Mouse (Mus musculus) midbrain, embryonic 15.5 days (tissue): ENCODE results near the gene Snn. TPM values are rescaled to one million over a fixed set of nuclear protein-coding genes. Genes with fewer than 3 reads are reported as not detected.

Experiments used
- ATAC-seq: fragments of 200-750 bp; cut with Nextera tagmentation; replicated peaks from 2 replicates; pipeline ENCODE4 v1.8.0; 2017; ENCODE audit warnings: moderate TSS enrichment
- H3K27ac ChIP-seq: fragments of 300-500 bp; sonication (generic); 2 replicates; pipeline ENCODE4 v1.5.1; 2015; ENCODE audit warnings: mild to moderate bottlenecking, inconsistent platforms
- H3K27me3 ChIP-seq: fragments of 300-500 bp; sonication (generic); replicated peaks from 2 replicates; pipeline ENCODE4 v1.6.1; 2015; ENCODE audit warnings: inconsistent platforms
- H3K36me3 ChIP-seq: fragments of 300-500 bp; sonication (generic); replicated peaks from 2 replicates; pipeline ENCODE4 v1.6.1; 2015; ENCODE audit warnings: inconsistent platforms
- H3K4me1 ChIP-seq: fragments of 300-500 bp; sonication (generic); 2 replicates; pipeline ENCODE4 v1.6.1; 2015; ENCODE audit warnings: inconsistent platforms
- H3K4me2 ChIP-seq: fragments of 300-500 bp; sonication (generic); 2 replicates; pipeline ENCODE4 v1.6.1; 2015; ENCODE audit warnings: inconsistent platforms, mild to moderate bottlenecking, moderate library complexity
- H3K4me3 ChIP-seq: fragments of 300-500 bp; sonication (generic); 2 replicates; pipeline ENCODE4 v1.5.1; 2015; ENCODE audit warnings: mild to moderate bottlenecking, inconsistent platforms
- H3K9ac ChIP-seq: fragments of 300-500 bp; sonication (generic); 2 replicates; pipeline ENCODE4 v1.6.1; 2015; ENCODE audit warnings: mild to moderate bottlenecking, inconsistent platforms
- H3K9me3 ChIP-seq: fragments of 300-500 bp; sonication (generic); 2 replicates; pipeline ENCODE4 v1.6.1; 2016; ENCODE audit warnings: inconsistent platforms
- WGBS: fragments of 180-500 bp; shearing (Covaris S2); methylation state at CpG from one replicate; pipeline ENCODE4 v1.1.7; 2015; ENCODE audit warnings: mixed read lengths; 5-methylcytosine and 5-hydroxymethylcytosine counted together
- polyA plus RNA-seq: library from polyadenylated mRNA; unstranded; fragments of >200 nt; fragmentation: Nextera tagmentation; extraction: Ambion mirVana; gene quantifications from 2 replicates; pipeline ENCODE4 v1.2.1, GENCODE M21; 2015

Gene Snn
- polyA plus RNA-seq, 1 experiment from 2014 or later, result 135 TPM

GRCm38 (mm10) chr16:11024841-11025240, 35.9 kb upstream of the Snn start:
- H3K36me3 ChIP-seq, result no peaks in the 10 kb centered on the region
- H3K27me3 ChIP-seq, result no peaks in the 10 kb centered on the region
- WGBS, result 77% methylated on average over 3 of the region's 3 CpGs
- ATAC-seq, result no peak
- no peaks in the 10 kb centered on the region for H3K4me1 ChIP-seq
- no peak overlapping the region for H3K27ac ChIP-seq
- H3K4me2 ChIP-seq, result no peak overlapping the region
- H3K4me3 ChIP-seq, result no peak overlapping the region
- H3K9me3 ChIP-seq, result no peaks in the 10 kb centered on the region
- no peak overlapping the region for H3K9ac ChIP-seq

GRCm38 (mm10) chr16:11028206-11028605, 32.5 kb upstream of the Snn start:
- Histone ChIP-seq H3K4me2 (no peak overlapping the region), H3K4me1 (no peaks in the 10 kb centered on the region), H3K9me3 (no peaks in the 10 kb centered on the region), H3K36me3 (no peaks in the 10 kb centered on the region), H3K27me3 (no peaks in the 10 kb centered on the region), H3K4me3 (no peak overlapping the region), H3K27ac (no peak overlapping the region), H3K9ac (no peak overlapping the region)
- ATAC-seq, result no peak
- WGBS, result 82% methylated on average over 7 of the region's 7 CpGs

GRCm38 (mm10) chr16:11030844-11031243, 29.9 kb upstream of the Snn start:
- no peak overlapping the region for H3K9ac ChIP-seq
- no peaks in the 10 kb centered on the region for H3K4me1 ChIP-seq
- H3K4me2 ChIP-seq, result no peak overlapping the region
- H3K36me3 ChIP-seq, result no peaks in the 10 kb centered on the region
- no peak overlapping the region for H3K27ac ChIP-seq
- no peak overlapping the region for H3K4me3 ChIP-seq
- ATAC-seq, result no peak
- WGBS, result 79% methylated on average over 4 of the region's 4 CpGs
- H3K27me3 ChIP-seq, result no peaks in the 10 kb centered on the region
- no peaks in the 10 kb centered on the region for H3K9me3 ChIP-seq

- no peaks in the 10 kb centered on the region for H3K4me1 ChIP-seq
- H3K4me2 ChIP-seq, result no peak overlapping the region
- H3K27me3 ChIP-seq, result no peaks in the 10 kb centered on the region
- no peak overlapping the region for H3K27ac ChIP-seq
- 74% methylated on average over 3 of the region's 3 CpGs for WGBS
- ATAC-seq, result no peak
- H3K9ac ChIP-seq, result no peak overlapping the region
- no peak overlapping the region for H3K4me3 ChIP-seq
- H3K36me3 ChIP-seq, result no peaks in the 10 kb centered on the region
- H3K9me3 ChIP-seq, result no peaks in the 10 kb centered on the region
Measured at GRCm38 (mm10) chr16:11031320-11031719, 29.4 kb upstream of the Snn start.

- ATAC-seq, result no peak
- no peak overlapping the region for H3K27ac ChIP-seq
Measured at GRCm38 (mm10) chr16:11034193-11034803, 26.4 kb upstream of the Snn start.

GRCm38 (mm10) chr16:11035273-11035672, 25.5 kb upstream of the Snn start:
- 83% methylated on average over 9 of the region's 9 CpGs for WGBS
- H3K9me3 ChIP-seq, result no peaks in the 10 kb centered on the region
- no peaks in the 10 kb centered on the region for H3K4me1 ChIP-seq
- no peaks in the 10 kb centered on the region for H3K27me3 ChIP-seq
- no peak overlapping the region for H3K9ac ChIP-seq
- no peak overlapping the region for H3K4me3 ChIP-seq
- H3K27ac ChIP-seq, result no peak overlapping the region
- ATAC-seq, result no peak
- H3K36me3 ChIP-seq, result no peaks in the 10 kb centered on the region
- H3K4me2 ChIP-seq, result no peak overlapping the region

More at GRCm38 (mm10) chr16:11034193-11034803, 26.4 kb upstream of the Snn start:
- Histone ChIP-seq H3K4me3 (no peak overlapping the region), H3K27me3 (no peaks in the 10 kb centered on the region), H3K4me2 (no peak overlapping the region), H3K9me3 (no peaks in the 10 kb centered on the region), H3K36me3 (no peaks in the 10 kb centered on the region), H3K4me1 (no peaks in the 10 kb centered on the region), H3K9ac (no peak overlapping the region)
- 2% methylated on average over 4 of the region's 4 CpGs for WGBS

GRCm38 (mm10) chr16:11035790-11036431, 24.8 kb upstream of the Snn start:
- Histone ChIP-seq H3K36me3 (no peaks in the 10 kb centered on the region), H3K4me2 (no peak overlapping the region), H3K27me3 (no peaks in the 10 kb centered on the region), H3K4me1 (no peaks in the 10 kb centered on the region), H3K4me3 (no peak overlapping the region), H3K27ac (no peak overlapping the region), H3K9me3 (no peaks in the 10 kb centered on the region), H3K9ac (no peak overlapping the region)
- 26% methylated on average over 15 of the region's 15 CpGs for WGBS
- 0 out of 2 replicates have a peak, but pooled peaks have one; percentile 17 for ATAC-seq

GRCm38 (mm10) chr16:11040603-11041002, 20.1 kb upstream of the Snn start:
- no peaks in the 10 kb centered on the region for H3K36me3 ChIP-seq
- no peaks in the 10 kb centered on the region for H3K4me1 ChIP-seq
- H3K4me2 ChIP-seq, result no peak overlapping the region
- H3K4me3 ChIP-seq, result no peak overlapping the region
- H3K27me3 ChIP-seq, result no peaks in the 10 kb centered on the region
- 58% methylated on average over 2 of the region's 2 CpGs for WGBS
- H3K9ac ChIP-seq, result no peak overlapping the region
- no peaks in the 10 kb centered on the region for H3K9me3 ChIP-seq
- no peak for ATAC-seq
- H3K27ac ChIP-seq, result no peak overlapping the region

- no peaks in the 10 kb centered on the region for H3K36me3 ChIP-seq
- H3K4me3 ChIP-seq, result no peak overlapping the region
- no peak overlapping the region for H3K4me2 ChIP-seq
- H3K27me3 ChIP-seq, result no peaks in the 10 kb centered on the region
- no peak for ATAC-seq
- H3K4me1 ChIP-seq, result no peaks in the 10 kb centered on the region
- no peaks in the 10 kb centered on the region for H3K9me3 ChIP-seq
- no peak overlapping the region for H3K9ac ChIP-seq
- 93% methylated on average over 5 of the region's 5 CpGs for WGBS
- no peak overlapping the region for H3K27ac ChIP-seq
Measured at GRCm38 (mm10) chr16:11043239-11043638, 17.5 kb upstream of the Snn start.

GRCm38 (mm10) chr16:11046437-11046836, 14.3 kb upstream of the Snn start:
- no peak overlapping the region for H3K27ac ChIP-seq
- ATAC-seq, result no peak
- H3K9ac ChIP-seq, result no peak overlapping the region

GRCm38 (mm10) chr16:11047130-11047529, 13.6 kb upstream of the Snn start:
- H3K27me3 ChIP-seq, result no peaks in the 10 kb centered on the region
- H3K9ac ChIP-seq, result no peak overlapping the region
- no peak overlapping the region for H3K27ac ChIP-seq
- no peak overlapping the region for H3K4me3 ChIP-seq
- H3K4me2 ChIP-seq, result no peak overlapping the region
- no peaks in the 10 kb centered on the region for H3K9me3 ChIP-seq
- H3K36me3 ChIP-seq, result no peaks in the 10 kb centered on the region
- no peak for ATAC-seq
- no peaks in the 10 kb centered on the region for H3K4me1 ChIP-seq
- 85% methylated on average over 7 of the region's 7 CpGs for whole genome bisulfite sequencing

More at GRCm38 (mm10) chr16:11046437-11046836, 14.3 kb upstream of the Snn start:
- Histone ChIP-seq H3K36me3 (no peaks in the 10 kb centered on the region), H3K9me3 (no peaks in the 10 kb centered on the region), H3K27me3 (no peaks in the 10 kb centered on the region), H3K4me1 (no peaks in the 10 kb centered on the region), H3K4me2 (no peak overlapping the region), H3K4me3 (no peak overlapping the region)
- WGBS, result 87% methylated on average over 7 of the region's 7 CpGs

- WGBS, result 77% methylated on average over 2 of the region's 2 CpGs
- Histone ChIP-seq H3K4me1 (no peaks in the 10 kb centered on the region), H3K27ac (no peak overlapping the region), H3K9me3 (no peaks in the 10 kb centered on the region), H3K9ac (no peak overlapping the region), H3K4me2 (no peak overlapping the region), H3K4me3 (no peak overlapping the region), H3K36me3 (no peaks in the 10 kb centered on the region), H3K27me3 (no peaks in the 10 kb centered on the region)
- ATAC-seq, result no peak
Measured at GRCm38 (mm10) chr16:11050226-11050625, 10.5 kb upstream of the Snn start.

- ATAC-seq, result no peak
- Histone ChIP-seq H3K4me1 (no peaks in the 10 kb centered on the region), H3K27ac (no peak overlapping the region), H3K9ac (no peak overlapping the region), H3K9me3 (no peaks in the 10 kb centered on the region), H3K36me3 (no peaks in the 10 kb centered on the region), H3K4me3 (no peak overlapping the region), H3K4me2 (no peak overlapping the region), H3K27me3 (no peaks in the 10 kb centered on the region)
- WGBS, result 93% methylated on average over 11 of the region's 11 CpGs
Measured at GRCm38 (mm10) chr16:11051134-11051533, 9.6 kb upstream of the Snn start.
